Mouse (Mus musculus) ovary, adult 18-20 months (tissue): ENCODE data around the gene Thap11.
A peak's percentile ranks its signal among the peaks of the same experiment; 100 is the strongest.

ENCODE experiments used
- DNase-seq: peaks from one replicate; pipeline ENCODE4 v3.0.0; 2022; ENCODE audit warnings: low spot score, mixed read lengths

Thap11 gene

GRCm38 (mm10) chr8:105852146-105852729 is 2.7 kb upstream of the Thap11 start:
- DNase-seq: no peak

DNA sequence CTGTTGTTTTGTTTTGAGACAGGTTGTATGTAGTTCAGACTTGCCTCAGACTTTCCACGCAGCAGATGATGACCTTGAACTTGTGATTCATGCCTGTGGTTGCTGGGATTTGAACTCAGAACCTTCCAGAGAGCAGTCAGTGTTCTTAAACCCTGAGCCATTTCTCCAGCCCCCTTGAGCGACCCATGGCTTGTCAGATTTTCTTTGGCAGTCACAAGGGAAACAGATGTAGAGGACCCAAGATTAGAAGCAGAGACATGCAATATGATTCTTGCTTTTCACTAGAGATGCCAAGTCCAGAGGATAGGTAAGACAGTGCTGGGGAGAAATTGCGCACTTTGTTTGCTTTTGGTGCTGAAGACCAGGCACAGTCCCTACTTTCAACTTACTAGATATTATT is 1.8 kb upstream of the Thap11 start, which contains the start of gene Cenpt:
Cenpt (minus strand) TSS at position 101 of the 400 bp plus-strand sequence.
- no peak for DNase-seq

DNA sequence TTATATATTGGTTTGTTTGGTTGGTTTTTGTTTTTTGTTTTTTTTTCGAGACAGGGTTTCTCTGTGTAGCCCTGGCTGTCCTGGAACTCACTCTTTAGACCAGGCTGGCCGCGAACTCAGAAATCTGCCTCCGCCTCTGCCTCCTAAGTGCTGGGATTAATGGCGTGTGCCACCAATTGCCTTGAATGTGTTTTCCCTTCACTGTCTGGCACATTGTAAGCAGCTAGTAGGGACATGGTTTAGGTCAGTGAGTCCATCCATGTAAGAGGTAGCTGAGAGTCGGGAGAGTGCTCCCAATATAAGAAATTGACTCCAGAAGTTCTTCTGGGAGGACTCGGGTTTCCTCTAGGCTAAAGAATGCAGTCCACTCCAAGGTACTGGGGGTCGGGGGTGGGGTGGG is 629 bp upstream of the Thap11 start:
- no peak for DNase-seq

- peak; percentile 32 for DNase-seq
These were observed 576 bp downstream of the Thap11 start for GRCm38 (mm10) chr8:105855248-105856167.

DNA sequence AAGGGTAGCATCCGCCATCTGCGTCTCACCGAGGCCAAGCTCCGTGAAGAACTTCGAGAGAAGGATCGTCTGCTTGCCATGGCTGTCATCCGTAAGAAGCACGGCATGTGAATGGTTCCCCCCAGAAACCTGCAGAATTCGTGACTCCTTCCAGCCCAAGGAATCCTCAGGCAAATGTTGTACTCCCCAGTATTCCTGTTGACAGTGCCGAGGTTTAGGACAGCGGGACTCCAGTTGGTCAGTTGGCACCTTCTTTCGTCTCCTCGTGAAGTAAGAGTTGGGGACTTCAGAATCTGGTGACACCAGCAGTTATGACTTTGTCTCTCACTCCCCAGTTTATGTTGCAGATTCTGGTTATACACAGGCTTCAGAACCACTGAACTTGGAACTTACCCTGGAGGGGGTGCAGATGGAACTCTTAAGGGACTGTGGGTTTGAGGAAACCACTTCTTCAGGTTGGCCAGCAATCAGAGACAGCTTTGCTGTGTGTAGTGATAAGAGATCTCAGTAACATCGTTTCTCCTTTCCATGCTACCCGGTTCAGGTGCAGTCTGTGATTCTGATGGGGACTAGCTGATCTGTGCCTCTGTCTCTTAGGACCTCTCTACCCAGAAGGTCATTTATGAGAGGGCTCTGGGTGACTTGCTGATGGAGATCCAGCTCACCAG is 1.4 kb downstream of the Thap11 start:
- no peak for DNase-seq

DNA sequence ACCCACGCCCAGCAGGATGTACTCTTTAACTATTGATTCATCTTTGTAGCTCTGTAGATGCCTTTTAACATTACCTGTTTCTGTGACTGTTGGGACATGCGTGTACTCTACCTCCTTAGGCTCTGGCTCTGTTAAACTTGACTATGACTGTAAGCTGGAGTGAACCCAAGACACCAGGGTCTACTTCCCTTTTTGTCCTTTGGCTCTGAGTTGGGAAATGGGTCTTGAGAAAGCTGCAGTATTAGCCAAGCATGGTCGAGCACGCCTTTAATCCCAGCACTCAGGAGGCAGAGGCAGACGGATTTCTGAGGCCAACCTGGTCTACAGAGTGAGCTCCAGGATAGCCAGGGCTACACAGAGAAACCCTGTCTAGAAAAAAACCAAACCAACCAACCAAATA is 3.6 kb downstream of the Thap11 start:
- no peak for DNase-seq

DNA sequence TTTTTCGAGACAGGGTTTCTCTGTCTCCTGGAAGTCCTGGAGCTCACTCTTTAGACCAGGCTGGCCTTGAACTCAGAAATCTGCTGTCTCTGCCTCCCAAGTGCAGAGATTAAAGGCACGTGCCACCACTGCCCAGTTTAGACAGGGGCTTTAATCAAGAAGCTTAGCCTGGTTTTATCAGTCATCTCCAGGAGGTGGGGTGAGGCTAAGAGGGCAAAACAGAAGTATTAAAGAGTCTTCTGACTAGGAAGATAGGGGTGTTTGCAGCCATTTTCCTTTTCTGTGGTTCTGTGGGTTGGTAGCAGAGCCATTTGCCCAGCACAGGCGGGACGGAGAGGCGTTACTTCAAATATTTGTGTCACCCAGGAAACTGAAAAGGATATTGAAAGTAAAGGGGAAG is 4.4 kb downstream of the Thap11 start:
- no peak for DNase-seq

- peak; percentile 99 for DNase-seq
These were observed 5.4 kb downstream of the Thap11 start, which contains the start of gene Nutf2 for GRCm38 (mm10) chr8:105860143-105860981. Nutf2 (plus strand) TSS chr8:105860580.

- no peak for DNase-seq
These were observed 7.0 kb downstream of the Thap11 start for GRCm38 (mm10) chr8:105861951-105862350.

DNA sequence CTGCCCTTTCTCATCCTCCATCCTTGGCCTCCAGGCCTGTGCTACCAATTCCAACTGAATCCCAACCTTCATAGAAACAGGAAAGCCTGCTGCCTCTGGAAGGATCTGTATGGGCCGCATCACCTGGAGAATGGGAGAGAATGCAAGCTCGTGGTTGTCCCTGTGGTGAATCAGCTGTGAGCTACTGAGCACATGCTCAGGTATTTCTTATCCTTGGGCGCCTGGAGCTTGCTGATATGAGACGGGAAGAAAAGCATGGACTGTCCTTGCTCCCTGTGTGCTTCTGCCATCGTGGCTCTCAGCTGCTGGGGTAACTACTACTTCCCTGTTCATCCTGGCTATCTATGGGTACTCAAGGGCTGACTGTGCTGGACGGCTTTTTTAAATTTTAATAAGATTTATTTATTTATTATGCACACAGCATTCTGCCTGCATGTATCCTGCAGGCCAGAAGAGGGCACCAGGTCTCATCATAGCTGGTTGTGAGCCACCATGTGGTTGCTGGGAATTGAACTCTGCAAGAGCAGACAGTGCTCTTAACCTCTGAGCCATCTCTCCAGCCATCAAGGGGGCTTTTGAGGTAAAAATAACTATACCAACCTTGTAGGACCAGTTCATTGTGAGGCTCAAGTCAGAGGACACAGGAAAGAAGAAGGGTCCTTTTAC is 11.6 kb downstream of the Thap11 start:
- DNase-seq: no peak

- no peak for DNase-seq
These were observed 19.4 kb downstream of the Thap11 start for GRCm38 (mm10) chr8:105874301-105874700.

- DNase-seq: peak; percentile 58
These were observed 26.0 kb downstream of the Thap11 start, which contains the start of gene Edc4 for GRCm38 (mm10) chr8:105880754-105881520. Edc4 (plus strand) TSS chr8:105880881.

GRCm38 (mm10) chr8:105889756-105890465 is 35.0 kb downstream of the Thap11 start:
- no peak for DNase-seq

DNA sequence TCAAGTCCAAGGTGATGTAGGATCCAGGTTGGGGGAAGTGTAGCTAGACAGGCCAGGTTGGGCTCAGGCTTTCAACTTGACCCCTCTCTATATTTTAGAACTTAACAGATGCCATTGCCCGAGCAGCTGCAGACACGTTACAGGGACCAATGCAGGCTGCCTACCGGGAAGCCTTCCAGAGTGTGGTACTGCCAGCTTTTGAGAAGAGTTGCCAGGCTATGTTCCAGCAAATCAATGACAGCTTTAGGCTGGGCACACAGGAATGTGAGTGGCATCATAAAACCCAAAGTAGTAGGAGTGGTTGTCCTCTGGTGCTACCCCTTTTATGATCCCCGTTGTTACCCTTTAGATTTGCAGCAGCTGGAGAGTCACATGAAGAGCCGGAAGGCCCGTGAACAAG is 35.9 kb downstream of the Thap11 start:
- DNase-seq: no peak

DNA sequence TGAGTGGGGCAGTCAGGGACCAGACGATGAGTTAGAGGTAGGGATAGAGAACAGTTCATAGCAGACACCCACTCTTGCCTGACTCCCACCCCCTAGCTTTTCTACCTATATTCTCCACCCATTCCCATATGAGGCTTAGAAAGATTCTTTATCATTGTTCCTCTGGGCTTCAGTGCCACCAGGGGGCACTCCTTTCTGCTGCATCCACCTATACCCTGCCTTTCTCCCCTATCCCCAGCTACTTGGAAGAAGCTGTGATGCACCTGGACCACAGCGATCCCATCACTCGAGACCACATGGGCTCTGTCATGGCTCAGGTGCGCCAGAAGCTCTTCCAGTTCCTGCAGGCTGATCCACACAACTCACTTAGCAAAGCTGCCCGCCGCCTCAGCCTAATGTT is 37.5 kb downstream of the Thap11 start:
- DNase-seq: no peak

DNA sequence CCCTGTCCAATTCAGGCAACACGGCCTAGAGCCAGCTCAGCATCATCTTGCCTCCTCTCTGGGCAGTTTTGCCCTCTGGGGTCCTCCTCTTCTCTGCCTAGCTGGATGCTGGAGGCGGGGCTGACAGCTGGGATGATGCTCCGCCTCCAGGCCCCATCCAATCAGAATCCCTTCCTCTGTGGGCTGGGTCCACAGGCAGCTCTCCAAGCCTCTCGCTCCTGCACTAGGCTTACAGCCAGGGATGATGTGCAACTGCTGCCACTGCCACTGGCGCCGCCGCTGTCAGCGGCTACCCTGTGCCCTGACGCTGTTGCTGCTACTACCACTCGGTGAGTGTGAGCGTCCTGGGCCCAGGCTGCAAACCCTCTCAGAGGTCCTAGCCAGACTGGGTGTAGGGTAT is 38.4 kb downstream of the Thap11 start, which contains the start of gene Nrn1l:
Nrn1l (plus strand) TSS at position 229 of the 400 bp plus-strand sequence.
- DNase-seq: peak; percentile 39

DNA sequence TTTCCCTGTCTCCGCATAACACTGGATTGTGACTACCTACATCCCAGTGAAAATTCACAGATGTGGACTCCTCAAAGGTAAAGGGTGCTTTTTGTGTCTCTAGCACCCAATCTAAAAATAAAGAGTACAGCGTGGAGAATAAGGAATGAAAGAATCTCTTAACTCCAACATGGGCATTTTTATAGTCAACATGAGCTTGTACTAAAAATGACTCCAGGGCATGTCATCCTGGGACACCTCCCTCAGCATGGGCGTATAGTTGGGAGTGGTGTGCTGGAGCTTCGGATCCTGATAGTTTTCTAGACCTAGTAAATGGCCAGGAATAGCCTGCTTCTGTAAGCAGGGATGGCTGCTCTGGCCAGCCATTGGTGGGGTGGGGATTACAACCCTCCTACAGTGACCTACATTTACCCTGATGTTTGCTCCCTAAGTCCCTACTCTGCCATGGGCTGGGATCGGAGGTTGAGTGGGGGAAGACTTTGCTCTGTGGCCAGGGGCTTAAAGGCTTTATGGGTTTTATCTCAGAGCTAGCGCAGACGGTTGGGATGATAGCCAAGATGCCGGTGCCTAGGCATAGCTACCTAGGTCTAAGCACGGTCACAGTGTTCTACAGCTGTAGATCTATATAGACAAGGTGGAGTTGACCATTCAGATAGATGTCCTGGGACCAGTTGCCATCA is 43.0 kb downstream of the Thap11 start:
- no peak for DNase-seq

DNA sequence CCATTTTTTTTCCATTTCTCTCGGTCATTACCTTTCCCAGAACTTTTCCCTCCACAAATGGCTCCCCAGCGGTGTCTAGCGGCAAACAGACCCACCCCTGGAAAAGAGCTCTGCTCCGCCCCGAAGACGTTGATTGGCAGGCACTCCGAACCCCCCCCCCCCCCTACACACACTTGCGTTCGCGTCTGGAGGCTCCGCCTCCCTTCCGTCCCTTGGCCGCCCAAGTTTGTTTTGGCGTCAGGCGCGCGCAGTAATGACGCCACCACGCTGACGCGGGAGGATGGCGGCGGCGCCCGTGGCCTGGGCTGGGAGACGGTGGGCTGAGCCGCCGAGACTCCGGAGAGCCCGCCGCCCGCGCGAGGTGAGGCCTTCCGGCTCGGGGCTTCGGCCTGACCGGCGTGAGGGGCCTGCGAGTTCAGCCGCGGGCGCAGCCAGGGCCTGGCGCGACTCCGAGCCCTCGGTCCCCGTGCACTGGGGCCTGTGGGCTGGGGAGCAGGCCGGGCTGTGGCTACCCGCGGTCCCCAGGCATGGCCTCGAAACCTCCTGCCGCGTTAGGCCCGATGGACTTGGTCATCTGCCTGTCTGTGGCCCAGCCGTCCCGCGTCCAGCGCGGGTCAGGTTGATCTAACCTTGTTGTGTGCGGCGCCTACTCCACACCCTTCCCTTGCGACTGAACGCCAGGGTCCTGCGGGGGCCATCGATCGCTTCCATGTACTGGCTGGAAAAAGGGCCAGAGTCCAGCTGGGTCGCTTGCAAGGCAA is 45.4 kb downstream of the Thap11 start, which contains the start of gene Pskh1:
Pskh1 (plus strand) TSS at position 262 of the 761 bp plus-strand sequence.
- DNase-seq: peak; percentile 85
